Mouse (Mus musculus) cerebellum, adult 11-12 months (tissue): ENCODE data around the gene Twnk.
A peak's percentile ranks its signal among the peaks of the same experiment; 100 is the strongest.
"Not testable (repeated sequence)": the region's sequence is repeated elsewhere in the genome, so short reads cannot be mapped to it uniquely, and the experiment has no call there.

Experiments used
- DNase-seq: peaks from one replicate; pipeline ENCODE4 v3.0.0; 2022

Gene Twnk

DNA sequence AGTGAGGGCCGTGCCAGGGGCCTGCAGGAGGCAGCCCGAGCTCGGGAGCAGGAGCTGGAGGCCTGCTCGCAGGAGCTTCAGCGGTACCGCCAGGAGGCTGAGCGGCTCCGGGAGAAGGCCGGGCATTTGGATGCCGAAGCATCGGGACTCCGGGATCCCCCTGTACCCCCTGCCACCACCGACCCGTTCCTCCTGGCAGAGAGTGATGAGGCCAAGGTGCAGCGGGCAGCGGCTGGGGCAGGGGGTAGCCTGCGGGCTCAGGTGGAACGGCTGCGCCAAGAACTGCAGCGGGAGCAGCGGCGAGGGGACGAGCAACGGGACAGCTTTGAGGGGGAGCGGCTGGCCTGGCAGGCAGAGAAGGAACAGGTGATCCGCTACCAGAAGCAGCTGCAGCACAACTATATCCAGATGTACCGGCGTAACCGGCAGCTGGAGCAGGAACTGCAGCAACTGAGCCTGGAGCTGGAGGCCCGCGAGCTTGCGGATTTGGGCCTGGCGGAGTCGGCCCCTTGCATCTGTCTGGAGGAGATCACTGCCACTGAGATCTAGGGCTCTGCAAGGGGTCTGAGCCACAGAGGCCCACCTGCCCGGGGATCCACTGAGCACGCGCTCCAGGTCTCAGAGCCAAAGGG is 20.6 kb downstream of the Twnk start:
- DNase-seq, result peak; percentile 36

DNA sequence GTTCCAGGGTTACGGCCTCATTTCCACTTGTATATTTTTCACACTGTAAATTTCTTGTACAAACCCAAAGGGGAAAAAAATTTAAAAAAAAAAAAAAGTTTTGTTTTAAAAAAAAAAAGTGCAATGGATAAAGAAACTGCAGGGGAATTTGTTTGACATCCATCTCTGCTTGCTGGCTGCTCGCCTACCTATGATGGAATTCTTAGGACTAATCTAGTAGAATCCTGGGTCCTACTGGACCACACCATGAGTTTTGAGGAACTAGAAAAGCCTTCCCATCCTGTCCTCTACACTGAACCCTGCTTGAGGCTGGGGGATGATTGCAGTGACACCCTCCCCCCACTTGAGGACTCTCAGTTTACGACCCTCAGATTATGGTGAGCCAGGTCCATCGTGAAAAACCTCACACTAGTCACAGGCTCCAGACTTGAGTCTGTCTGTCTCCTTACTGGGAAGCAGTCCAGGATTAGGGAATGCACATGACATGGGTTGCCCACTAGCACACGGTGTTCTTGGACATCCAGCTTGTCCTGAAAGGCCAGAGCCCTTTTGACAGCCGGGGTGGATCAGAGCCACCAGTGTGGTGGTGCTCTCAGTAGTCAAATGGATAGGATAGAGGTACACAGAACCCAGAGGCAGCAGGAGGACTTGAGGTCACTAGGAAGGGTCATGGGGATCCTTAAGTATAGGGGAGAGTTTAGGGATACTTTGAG is 21.7 kb downstream of the Twnk start:
- DNase-seq, result peak; percentile 29

- DNase-seq, result peak; percentile 51
Measured at GRCm38 (mm10) chr19:45027848-45028247, 22.4 kb downstream of the Twnk start.

DNA sequence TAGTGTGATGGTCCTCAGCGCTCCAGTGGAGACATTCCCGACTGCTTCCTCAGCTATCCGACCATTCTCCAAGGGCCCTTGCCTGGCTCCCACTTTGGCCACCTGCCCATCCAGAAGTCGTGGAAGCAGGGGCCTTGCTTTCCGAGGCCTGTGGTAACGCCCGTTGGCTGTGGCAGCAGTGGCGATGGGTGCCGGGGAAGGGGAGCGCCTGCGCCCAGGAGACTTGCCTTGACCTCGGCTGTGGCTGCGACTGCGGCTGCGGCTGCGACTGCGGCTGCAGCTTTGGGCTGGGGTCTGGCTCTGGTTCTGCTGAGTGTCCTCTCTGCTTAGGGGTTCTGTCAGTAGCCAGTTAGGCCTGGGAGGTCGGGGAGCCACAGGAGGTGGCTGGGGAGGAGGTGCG is 23.3 kb downstream of the Twnk start:
- DNase-seq, result peak; percentile 41

DNA sequence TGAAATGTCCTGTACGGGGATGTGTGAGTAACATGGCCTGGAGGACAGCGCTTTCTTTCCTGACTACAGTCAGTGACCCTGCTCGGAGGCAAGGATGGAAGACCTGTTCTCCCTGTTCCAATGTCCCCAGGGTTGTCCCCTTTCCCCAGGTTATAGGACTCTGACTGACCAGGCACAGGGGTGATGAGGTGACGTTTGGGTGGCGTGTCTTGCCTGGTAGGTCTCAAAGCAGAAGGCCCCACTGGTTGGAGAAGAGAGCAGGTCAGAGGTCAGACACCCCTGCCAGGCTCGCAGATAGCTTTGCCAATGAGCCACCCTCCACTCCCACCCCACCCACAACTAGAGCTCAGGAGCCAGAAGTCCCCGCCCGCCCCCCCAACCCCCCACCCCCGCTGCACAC is 24.1 kb downstream of the Twnk start:
- peak; percentile 51 for DNase-seq

- peak; percentile 78 for DNase-seq
Measured at GRCm38 (mm10) chr19:45030111-45030510, 24.6 kb downstream of the Twnk start.

DNA sequence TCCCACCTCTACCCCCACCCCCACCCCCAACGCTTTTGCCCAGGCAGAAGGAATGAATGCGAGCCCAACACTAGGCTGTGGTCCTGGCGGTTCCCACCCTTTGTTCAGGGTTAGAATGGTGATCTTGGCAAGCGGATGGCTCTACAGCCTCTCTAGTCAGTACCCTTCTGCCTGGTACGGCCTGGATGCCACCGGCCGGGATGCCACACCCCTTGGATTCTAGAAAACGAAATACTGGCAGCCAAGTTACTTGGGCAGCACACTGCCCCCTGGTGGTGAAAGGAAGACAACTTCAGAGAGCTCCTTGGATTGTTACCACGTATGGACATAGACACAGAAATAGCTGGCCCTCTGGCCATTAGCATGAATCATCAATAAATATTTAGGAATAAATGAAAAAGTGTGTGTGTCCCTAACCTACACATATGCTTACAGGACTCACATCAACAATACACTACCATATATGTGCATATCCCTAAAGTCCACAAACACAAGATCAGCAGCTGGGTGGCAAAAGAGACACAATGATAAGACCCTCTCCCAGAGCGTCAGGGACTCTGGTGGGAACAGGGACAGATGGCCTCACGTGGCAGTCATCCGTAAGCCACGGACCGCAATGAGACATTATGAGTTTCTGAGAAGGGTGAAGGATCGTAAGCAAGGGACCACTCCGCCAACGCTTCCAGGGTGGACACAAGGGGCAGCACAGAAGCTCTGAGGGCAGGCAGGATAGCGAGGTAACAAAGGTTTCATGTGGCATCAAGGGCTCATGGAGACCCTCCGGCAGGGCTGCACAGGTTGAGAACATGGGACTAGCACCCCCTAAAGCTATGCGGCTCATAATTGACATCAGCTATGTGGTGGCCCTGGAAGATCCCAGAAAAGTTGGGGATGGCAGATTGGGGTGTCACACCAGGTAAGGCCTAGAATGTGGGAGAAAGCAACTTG is 25.6 kb downstream of the Twnk start:
- DNase-seq, result peak; percentile 87

DNA sequence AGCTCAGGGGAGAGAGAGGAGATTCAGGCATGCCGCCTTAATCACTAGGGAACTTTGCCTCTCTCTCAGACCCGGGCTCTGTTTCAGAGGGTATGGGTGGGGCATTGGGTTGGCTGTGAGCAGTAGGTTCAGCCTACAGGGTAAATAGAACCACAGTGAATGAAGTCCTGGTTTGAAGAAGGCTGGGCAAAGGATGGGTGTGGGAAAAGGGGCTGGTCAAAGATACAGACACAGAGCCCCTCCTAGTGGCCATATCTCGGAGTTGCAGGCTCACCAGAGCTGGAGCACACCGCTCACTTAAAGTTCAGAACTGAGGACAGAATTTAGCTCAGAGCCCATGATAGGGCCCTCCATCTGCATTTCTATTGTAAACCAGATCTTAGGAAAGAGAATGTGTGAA is 26.3 kb downstream of the Twnk start:
- DNase-seq, result peak; percentile 79

DNA sequence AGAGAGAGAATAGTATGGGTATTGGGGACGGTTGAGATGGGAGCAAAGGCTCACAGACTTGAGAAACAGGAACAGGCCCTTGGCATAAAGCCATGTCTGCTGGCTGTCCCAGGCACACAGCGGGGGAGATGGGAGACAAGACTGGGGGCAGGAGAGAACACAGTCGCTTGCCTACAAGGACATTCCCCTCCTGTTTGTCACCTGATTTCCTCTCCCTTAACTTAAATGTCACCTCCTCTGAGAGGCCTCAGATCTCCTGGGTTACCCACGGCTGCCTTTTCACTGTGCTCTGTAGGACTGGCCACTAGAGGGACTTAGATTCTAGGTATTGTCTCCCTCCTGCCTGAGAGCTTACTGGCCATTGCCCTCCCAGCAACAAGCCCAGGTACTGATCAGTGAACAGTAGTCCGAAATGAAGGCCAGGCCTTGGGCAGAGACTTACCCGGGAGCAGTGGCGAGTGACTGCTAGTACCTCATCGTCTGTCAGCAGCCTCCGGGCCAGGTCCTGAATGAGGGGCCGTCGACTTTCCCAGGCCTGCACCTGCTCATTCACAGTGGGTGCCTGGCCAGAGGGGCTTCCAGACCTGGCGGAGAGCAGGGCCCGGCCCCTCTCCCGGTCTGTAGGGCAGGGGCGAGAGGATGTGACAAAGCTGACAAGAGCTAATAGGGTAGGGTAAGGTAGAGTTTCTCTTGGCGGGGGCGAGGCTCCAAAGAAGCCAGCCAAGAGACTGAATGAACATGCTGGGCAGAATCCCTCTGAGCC is 27.3 kb downstream of the Twnk start:
- DNase-seq, result peak; percentile 58

- DNase-seq, result peak; percentile 37
Measured at GRCm38 (mm10) chr19:45036867-45037266, 31.4 kb downstream of the Twnk start.

DNA sequence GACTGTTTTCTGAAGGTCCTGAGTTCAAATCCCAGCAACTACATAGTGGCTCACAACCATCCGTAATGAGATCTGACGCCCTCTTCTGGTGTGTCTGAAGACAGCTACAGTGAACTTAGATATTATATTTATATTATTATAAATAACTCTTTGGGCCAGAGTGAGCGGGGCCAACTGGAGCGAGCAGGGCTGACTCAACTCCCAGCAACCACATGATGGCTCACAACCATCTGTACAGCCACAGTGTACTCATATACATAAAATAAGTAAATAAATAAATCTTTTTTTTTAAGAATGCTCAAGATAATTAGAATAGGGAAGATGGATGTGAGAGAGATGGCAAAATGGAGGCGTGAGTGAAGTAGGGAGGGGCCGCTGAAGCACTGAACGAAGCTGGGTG is 32.7 kb downstream of the Twnk start:
- DNase-seq, result not testable (repeated sequence)

- DNase-seq, result no peak
Measured at GRCm38 (mm10) chr19:45040214-45040613, 34.8 kb downstream of the Twnk start.

- no peak for DNase-seq
Measured at GRCm38 (mm10) chr19:45044389-45044927, 39.0 kb downstream of the Twnk start.

DNA sequence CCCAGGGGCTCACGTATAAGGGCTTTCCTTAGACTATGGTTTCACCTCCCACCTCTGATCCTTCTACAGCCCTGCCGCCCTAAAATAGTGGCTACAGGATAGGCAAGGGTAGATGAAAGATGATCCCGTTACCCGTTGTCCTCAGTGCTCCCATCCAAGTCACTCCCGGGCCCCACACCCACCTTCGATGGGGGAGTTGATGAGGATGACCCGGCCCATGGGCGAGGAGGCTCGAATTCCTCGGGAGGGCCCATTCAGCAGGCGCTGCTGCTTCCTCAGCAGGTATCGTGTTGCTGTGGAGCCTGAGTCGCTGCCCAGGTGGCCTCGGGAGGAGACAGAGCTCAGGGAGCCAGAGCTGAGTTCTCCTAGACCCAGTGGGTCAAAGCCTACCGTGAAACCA is 39.8 kb downstream of the Twnk start:
- peak; percentile 52 for DNase-seq

GRCm38 (mm10) chr19:45045651-45046050 is 40.2 kb downstream of the Twnk start, which contains the start of gene Pdzd7:
Pdzd7 (minus strand) TSS chr19:45045717.
- no peak for DNase-seq

GRCm38 (mm10) chr19:45046523-45047321 is 41.3 kb downstream of the Twnk start:
- peak; percentile 96 for DNase-seq

DNA sequence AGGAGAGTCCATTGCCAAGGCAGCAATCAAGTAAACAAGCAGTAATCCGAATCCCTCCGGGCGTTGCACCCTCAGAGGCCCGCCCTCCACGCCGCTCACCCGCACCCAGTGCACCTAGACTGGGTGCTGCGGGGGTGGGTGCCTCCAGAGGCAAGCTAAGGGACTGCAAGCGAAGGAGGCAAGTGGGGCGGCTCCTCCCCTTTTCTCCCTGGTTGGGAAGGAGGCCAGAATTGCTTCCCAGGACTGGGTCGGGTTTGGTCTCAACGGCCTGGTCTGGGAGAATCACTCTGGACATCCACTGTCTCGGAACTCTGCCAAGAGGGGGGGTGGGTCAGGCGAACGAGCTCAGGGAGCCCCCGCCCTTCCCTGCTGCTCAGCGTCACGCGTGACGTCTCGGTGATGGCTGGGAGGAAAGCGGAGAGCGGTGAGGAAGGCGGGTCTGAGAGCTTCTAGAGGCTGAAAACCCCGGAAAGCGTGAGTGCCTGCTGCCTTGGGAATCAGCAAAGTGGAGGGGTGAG is 42.0 kb downstream of the Twnk start, which contains the start of gene Sfxn3:
Sfxn3 (plus strand) TSS at position 87 of the 518 bp plus-strand sequence.
- peak; percentile 96 for DNase-seq

GRCm38 (mm10) chr19:45047935-45048643 is 42.6 kb downstream of the Twnk start:
- DNase-seq, result peak; percentile 77

GRCm38 (mm10) chr19:45048644-45049365 is 43.3 kb downstream of the Twnk start:
- DNase-seq, result peak; percentile 30

- DNase-seq, result peak; percentile 70
Measured at GRCm38 (mm10) chr19:45049523-45049922, 44.1 kb downstream of the Twnk start.
